Mouse (Mus musculus) liver, embryonic 15.5 days (tissue): Measurements from ENCODE around the gene Ifngr2. TPM values are rescaled to one million over a fixed set of nuclear protein-coding genes. Genes with fewer than 3 reads are reported as not detected.

ENCODE experiments used
- ATAC-seq: fragments of 200-750 bp; cut with Nextera tagmentation; 2 replicates; pipeline ENCODE4 v1.8.0; 2017; ENCODE audit warnings: moderate number of reproducible peaks, mild to moderate bottlenecking, moderate library complexity; ENCODE audit not compliant: insufficient read depth
- H3K27ac ChIP-seq: fragments of 300-500 bp; sonication (generic); replicated peaks from 2 replicates; pipeline ENCODE4 v1.5.1; 2015; ENCODE audit warnings: mild to moderate bottlenecking, inconsistent platforms
- H3K27me3 ChIP-seq: fragments of 300-500 bp; sonication (generic); 2 replicates; pipeline ENCODE4 v1.6.1; 2015; ENCODE audit warnings: mild to moderate bottlenecking, inconsistent platforms
- H3K36me3 ChIP-seq: fragments of 300-500 bp; sonication (generic); replicated peaks from 2 replicates; pipeline ENCODE4 v1.6.1; 2015; ENCODE audit warnings: moderate library complexity, mild to moderate bottlenecking, inconsistent platforms
- H3K4me1 ChIP-seq: fragments of 300-500 bp; sonication (generic); replicated peaks from 2 replicates; pipeline ENCODE4 v1.6.1; 2015; ENCODE audit warnings: inconsistent platforms
- H3K4me2 ChIP-seq: fragments of 300-500 bp; sonication (generic); 2 replicates; pipeline ENCODE4 v1.6.1; 2015; ENCODE audit warnings: moderate library complexity, mild to moderate bottlenecking, inconsistent platforms
- H3K4me3 ChIP-seq: fragments of 300-500 bp; sonication (generic); replicated peaks from 2 replicates; pipeline ENCODE4 v1.5.1; 2015; ENCODE audit warnings: mild to moderate bottlenecking, inconsistent platforms
- H3K9ac ChIP-seq: fragments of 300-500 bp; sonication (generic); 2 replicates; pipeline ENCODE4 v1.6.1; 2015; ENCODE audit warnings: moderate library complexity, mild to moderate bottlenecking, inconsistent platforms
- H3K9me3 ChIP-seq: fragments of 300-500 bp; sonication (generic); replicated peaks from 2 replicates; pipeline ENCODE4 v1.6.1; 2016; ENCODE audit warnings: inconsistent platforms
- WGBS: fragments of 180-500 bp; shearing (Covaris S2); methylation state at CpG from one replicate; pipeline ENCODE4 v1.1.7; 2015; ENCODE audit warnings: mixed read lengths; ENCODE audit not compliant: insufficient replicate concordance; 5-methylcytosine and 5-hydroxymethylcytosine counted together
- polyA plus RNA-seq: library from polyadenylated mRNA; unstranded; fragments of >200 nt; fragmentation: Nextera tagmentation; extraction: Ambion mirVana; gene quantifications from 2 replicates; pipeline ENCODE4 v1.2.1, GENCODE M21; 2015

The Ifngr2 gene
- polyA plus RNA-seq, 1 experiment from 2014 or later = 16.1 TPM

- H3K27me3 ChIP-seq = peaks cover 4% of the 10 kb centered on the region; the same call in 1 of the 2 replicates
- H3K4me2 ChIP-seq = peak overlapping the region; percentile 0; the same call in 1 of the 2 replicates
- peaks cover 46% of the 10 kb centered on the region for H3K36me3 ChIP-seq
- no peaks in the 10 kb centered on the region for H3K9me3 ChIP-seq
- 58% methylated on average over 4 of the region's 4 CpGs for WGBS
- no peak overlapping the region for H3K9ac ChIP-seq
- ATAC-seq = peak; percentile 55; the same call in 1 of the 2 replicates
- no peak overlapping the region for H3K4me3 ChIP-seq
- peak overlapping the region; percentile 12; the same call in 1 of the 2 replicates for H3K27ac ChIP-seq
- H3K4me1 ChIP-seq = peaks cover 32% of the 10 kb centered on the region
Observed at GRCm38 (mm10) chr16:91564580-91565291, 17.9 kb downstream of the Ifngr2 start.

GRCm38 (mm10) chr16:91565292-91565951 lies 18.6 kb downstream of the Ifngr2 start:
- Histone ChIP-seq H3K9ac (no peak overlapping the region), H3K36me3 (peaks cover 39% of the 10 kb centered on the region), H3K9me3 (no peaks in the 10 kb centered on the region), H3K4me3 (no peak overlapping the region), H3K27ac (peak overlapping the region; percentile 12; the same call in 1 of the 2 replicates), H3K27me3 (peaks cover 4% of the 10 kb centered on the region; the same call in 1 of the 2 replicates), H3K4me2 (peak overlapping the region; percentile 0; the same call in 1 of the 2 replicates), H3K4me1 (peaks cover 32% of the 10 kb centered on the region)
- 55% methylated on average over 9 of the region's 9 CpGs for WGBS
- ATAC-seq = no peak

DNA sequence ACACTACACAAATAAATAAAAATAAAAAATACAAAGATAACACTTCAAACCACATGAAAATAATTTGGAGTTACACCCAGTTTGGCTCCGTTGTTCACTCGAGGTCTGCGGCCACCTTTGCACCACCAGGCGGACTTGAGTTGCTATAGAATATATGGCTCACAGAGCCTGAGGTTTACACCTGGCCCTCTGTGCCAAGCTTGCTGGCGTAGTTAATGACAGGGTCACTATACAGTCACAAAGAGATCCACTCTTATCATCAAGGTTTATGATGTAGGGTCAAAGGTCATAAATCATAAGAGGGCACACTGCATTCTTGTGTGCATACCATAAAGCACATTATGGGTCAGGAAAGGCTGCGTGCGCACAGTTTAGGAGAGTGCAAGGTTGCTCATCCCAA lies 19.1 kb downstream of the Ifngr2 start:
- ATAC-seq = no peak
- 81% methylated on average over 7 of the region's 7 CpGs for WGBS
- H3K9ac ChIP-seq = no peak overlapping the region

DNA sequence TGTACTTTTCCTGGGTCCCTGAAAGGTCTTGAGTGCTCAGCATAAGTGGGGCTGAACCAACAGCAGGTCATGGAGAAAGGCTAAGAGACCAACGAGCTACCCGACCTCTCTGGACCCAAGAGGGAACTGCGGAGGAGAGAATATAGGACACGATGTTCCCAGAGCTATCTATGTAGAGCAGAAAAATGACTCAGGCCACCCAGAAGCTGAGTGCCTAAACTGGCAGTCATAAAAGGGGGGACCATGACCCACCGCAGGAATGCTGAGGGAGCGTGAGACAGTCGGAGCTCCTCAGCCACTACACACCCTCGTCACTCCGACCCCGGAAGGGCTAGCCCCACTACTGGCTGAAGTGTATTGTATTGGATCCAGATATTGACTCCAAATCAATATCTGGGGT lies 22.1 kb downstream of the Ifngr2 start:
- Histone ChIP-seq H3K36me3 (peaks cover 5% of the 10 kb centered on the region; the same call in 1 of the 2 replicates), H3K4me3 (no peak overlapping the region), H3K9me3 (no peaks in the 10 kb centered on the region), H3K4me2 (no peak overlapping the region), H3K27me3 (peaks cover 8% of the 10 kb centered on the region), H3K4me1 (peaks cover 18% of the 10 kb centered on the region), H3K9ac (no peak overlapping the region), H3K27ac (no peak overlapping the region)
- ATAC-seq = no peak
- 81% methylated on average over 10 of the region's 10 CpGs for WGBS

More for the DNA sequence above, 19.1 kb downstream of the Ifngr2 start:
- Histone ChIP-seq H3K4me3 (no peak overlapping the region), H3K4me2 (no peak overlapping the region), H3K36me3 (peaks cover 33% of the 10 kb centered on the region), H3K4me1 (peaks cover 32% of the 10 kb centered on the region), H3K9me3 (no peaks in the 10 kb centered on the region), H3K27me3 (peaks cover 4% of the 10 kb centered on the region; the same call in 1 of the 2 replicates), H3K27ac (no peak overlapping the region)

- Histone ChIP-seq H3K4me1 (no peaks in the 10 kb centered on the region; the same call in 1 of the 2 replicates), H3K27me3 (peaks cover 8% of the 10 kb centered on the region), H3K9ac (no peak overlapping the region), H3K9me3 (no peaks in the 10 kb centered on the region), H3K27ac (no peak overlapping the region), H3K4me2 (no peak overlapping the region), H3K4me3 (no peak overlapping the region), H3K36me3 (no peaks in the 10 kb centered on the region)
- WGBS = 26% methylated on average over 3 of the region's 3 CpGs
- ATAC-seq = peak; percentile 44; the same call in 1 of the 2 replicates
Observed at GRCm38 (mm10) chr16:91571105-91571504, 24.2 kb downstream of the Ifngr2 start.

GRCm38 (mm10) chr16:91575151-91575550 lies 28.3 kb downstream of the Ifngr2 start:
- no peaks in the 10 kb centered on the region for H3K36me3 ChIP-seq
- WGBS = 71% methylated on average over 13 of the region's 13 CpGs
- H3K4me2 ChIP-seq = no peak overlapping the region
- no peak overlapping the region for H3K4me3 ChIP-seq
- peaks cover 4% of the 10 kb centered on the region; the same call in 1 of the 2 replicates for H3K27me3 ChIP-seq
- no peak overlapping the region for H3K27ac ChIP-seq
- no peaks in the 10 kb centered on the region; the same call in 1 of the 2 replicates for H3K4me1 ChIP-seq
- no peak for ATAC-seq
- no peak overlapping the region for H3K9ac ChIP-seq
- H3K9me3 ChIP-seq = no peaks in the 10 kb centered on the region

GRCm38 (mm10) chr16:91578980-91579720 lies 32.3 kb downstream of the Ifngr2 start:
- no peaks in the 10 kb centered on the region for H3K27me3 ChIP-seq
- WGBS = 73% methylated on average over 14 of the region's 14 CpGs
- no peak overlapping the region for H3K9ac ChIP-seq
- H3K36me3 ChIP-seq = 0 out of 2 replicates have a peak, but pooled peaks cover 5% of the 10 kb centered on the region
- H3K4me3 ChIP-seq = no peak overlapping the region
- no peak overlapping the region for H3K27ac ChIP-seq
- ATAC-seq = no peak
- H3K9me3 ChIP-seq = no peaks in the 10 kb centered on the region
- no peak overlapping the region for H3K4me2 ChIP-seq
- H3K4me1 ChIP-seq = no peaks in the 10 kb centered on the region

GRCm38 (mm10) chr16:91582307-91582706 lies 35.4 kb downstream of the Ifngr2 start:
- Histone ChIP-seq H3K27me3 (no peaks in the 10 kb centered on the region), H3K27ac (no peak overlapping the region), H3K4me1 (no peaks in the 10 kb centered on the region), H3K4me3 (no peak overlapping the region), H3K4me2 (no peak overlapping the region), H3K9me3 (no peaks in the 10 kb centered on the region), H3K36me3 (0 out of 2 replicates have a peak, but pooled peaks cover 10% of the 10 kb centered on the region), H3K9ac (no peak overlapping the region)
- 47% methylated on average over 2 of the region's 2 CpGs for WGBS
- ATAC-seq = no peak

DNA sequence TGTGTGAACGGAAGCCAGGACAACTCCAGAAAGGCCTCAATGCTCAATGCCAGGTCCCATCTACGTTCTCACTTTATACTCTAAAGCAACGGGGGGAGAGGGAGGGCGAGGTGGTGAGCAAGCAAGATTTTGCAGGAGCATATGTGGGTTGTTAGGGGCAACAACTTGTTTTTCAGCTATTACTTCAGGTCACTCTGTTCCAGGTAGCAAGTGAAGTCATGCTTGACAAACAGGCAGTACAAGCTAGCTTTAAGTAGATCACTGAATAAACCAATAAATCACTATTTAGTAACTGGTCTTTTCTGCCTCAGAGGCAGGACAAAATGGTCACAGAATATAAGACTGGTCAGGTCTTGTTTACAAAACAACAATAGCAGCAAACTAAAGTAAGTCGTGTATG lies 38.7 kb downstream of the Ifngr2 start:
- no peaks in the 10 kb centered on the region for H3K9me3 ChIP-seq
- H3K27ac ChIP-seq = no peak overlapping the region
- no peak overlapping the region for H3K4me2 ChIP-seq
- H3K36me3 ChIP-seq = 0 out of 2 replicates have a peak, but pooled peaks cover 10% of the 10 kb centered on the region
- WGBS = 72% methylated on average over 5 of the region's 5 CpGs
- H3K9ac ChIP-seq = no peak overlapping the region
- no peak for ATAC-seq
- H3K27me3 ChIP-seq = no peaks in the 10 kb centered on the region
- peaks cover 7% of the 10 kb centered on the region for H3K4me1 ChIP-seq
- H3K4me3 ChIP-seq = no peak overlapping the region

- Histone ChIP-seq H3K9ac (no peak overlapping the region), H3K4me2 (no peak overlapping the region), H3K27me3 (no peaks in the 10 kb centered on the region), H3K4me1 (peaks cover 7% of the 10 kb centered on the region), H3K36me3 (0 out of 2 replicates have a peak, but pooled peaks cover 6% of the 10 kb centered on the region), H3K27ac (no peak overlapping the region), H3K9me3 (no peaks in the 10 kb centered on the region), H3K4me3 (no peak overlapping the region)
- ATAC-seq = no peak
- 72% methylated on average over 6 of the region's 6 CpGs for WGBS
Observed at GRCm38 (mm10) chr16:91586244-91586643, 39.4 kb downstream of the Ifngr2 start.
